Mouse (Mus musculus): ENCODE results near the gene Fer1l5.
A peak's percentile ranks its signal among the peaks of the same experiment; 100 is the strongest.

Gene Fer1l5

GRCm38 (mm10) chr1:36432999-36433398 lies 60.9 kb downstream of the Fer1l5 start:
- no peak for DNase-seq (ENCODE audit: low read depth, low spot score)

DNA sequence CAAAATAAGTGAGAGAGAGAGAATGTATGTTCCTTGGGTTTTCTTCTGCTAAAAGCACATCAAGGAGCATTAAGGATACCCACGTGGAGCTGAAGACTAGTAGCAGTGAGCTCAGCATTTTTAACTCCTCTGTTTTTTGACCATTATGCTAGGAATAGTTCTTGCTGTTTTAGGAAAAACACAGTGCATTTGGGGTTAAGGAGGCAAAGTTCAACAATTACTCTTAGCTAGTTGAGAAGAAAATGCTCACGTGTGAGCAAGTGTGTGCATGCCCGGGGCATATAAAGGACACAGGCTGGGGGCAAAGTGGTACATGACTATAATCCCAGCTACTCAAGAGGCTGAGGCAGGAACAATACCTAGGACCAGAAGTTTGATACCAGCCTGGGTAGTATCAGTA lies 61.5 kb downstream of the Fer1l5 start:
- DNase-seq (ENCODE audit: low read depth, low spot score) = no peak

GRCm38 (mm10) chr1:36435071-36435470 lies 63.0 kb downstream of the Fer1l5 start:
- no peak for DNase-seq (ENCODE audit: low read depth, low spot score)

DNA sequence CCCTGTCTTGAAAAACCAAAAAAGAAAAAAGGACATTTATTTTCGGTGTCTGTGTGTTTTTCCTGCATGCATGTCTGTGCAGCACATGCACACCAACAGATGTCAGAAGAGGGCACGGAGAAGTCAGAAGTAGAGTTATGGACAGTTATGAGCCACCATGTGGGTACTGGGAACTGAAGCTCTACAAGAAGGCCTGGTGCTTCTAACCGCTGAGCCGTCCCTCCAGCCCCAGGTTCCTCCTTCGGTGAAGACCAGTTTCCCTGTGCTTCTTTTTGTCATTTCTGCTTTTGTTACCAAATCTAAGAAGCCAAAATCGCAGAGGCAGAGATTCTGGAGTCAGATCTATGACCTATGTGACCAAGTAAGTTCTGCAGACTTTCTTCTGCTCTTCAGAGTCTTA lies 64.4 kb downstream of the Fer1l5 start:
- no peak for DNase-seq (ENCODE audit: low read depth, low spot score)

DNA sequence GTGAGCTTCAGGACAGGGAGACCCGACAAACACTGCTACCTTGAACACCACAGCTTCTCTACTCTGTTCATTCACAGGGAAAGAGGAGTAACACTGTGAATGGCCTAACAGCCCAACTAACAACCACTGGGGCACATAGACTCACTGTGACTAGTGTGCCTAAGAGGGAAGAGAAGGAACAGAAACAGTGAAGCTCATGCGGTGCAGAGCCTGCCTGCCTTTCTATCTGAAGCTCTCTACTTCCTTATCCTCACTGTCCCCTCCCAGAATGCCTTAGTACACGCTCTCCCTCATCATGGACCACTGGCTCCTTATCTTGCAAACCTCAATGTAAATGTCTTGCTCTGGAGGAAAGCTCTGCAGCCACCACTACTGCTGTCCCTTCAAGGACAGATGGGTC lies 65.1 kb downstream of the Fer1l5 start:
- no peak for DNase-seq (ENCODE audit: low read depth, low spot score)

DNA sequence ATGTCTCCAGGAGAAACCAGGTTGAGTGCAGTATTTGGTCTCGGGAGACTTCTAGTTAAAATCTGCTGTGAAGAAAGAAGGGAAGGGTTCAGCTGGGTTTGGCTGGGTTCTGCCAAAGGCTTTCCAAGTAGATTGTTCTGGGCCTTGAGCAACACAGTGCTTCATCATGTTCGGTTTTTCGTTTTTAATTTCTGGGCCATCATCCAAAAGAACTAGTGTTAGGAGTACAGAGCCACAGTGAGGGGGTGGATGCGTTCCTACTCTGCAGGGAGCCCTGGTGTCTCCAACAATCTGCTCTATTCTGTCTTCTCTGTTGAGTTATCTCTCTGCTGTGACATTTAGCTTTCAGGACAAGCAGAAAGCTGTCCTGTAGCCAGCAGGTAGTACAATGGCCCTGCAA lies 69.0 kb downstream of the Fer1l5 start:
- DNase-seq (ENCODE audit: low read depth, low spot score) = no peak

- DNase-seq (ENCODE audit: low read depth, low spot score) = peak; percentile 92
Measured at GRCm38 (mm10) chr1:36444471-36445464, 72.7 kb downstream of the Fer1l5 start, which contains the start of gene Lman2l. TSS of gene Lman2l (minus strand) at chr1:36445271.

DNA sequence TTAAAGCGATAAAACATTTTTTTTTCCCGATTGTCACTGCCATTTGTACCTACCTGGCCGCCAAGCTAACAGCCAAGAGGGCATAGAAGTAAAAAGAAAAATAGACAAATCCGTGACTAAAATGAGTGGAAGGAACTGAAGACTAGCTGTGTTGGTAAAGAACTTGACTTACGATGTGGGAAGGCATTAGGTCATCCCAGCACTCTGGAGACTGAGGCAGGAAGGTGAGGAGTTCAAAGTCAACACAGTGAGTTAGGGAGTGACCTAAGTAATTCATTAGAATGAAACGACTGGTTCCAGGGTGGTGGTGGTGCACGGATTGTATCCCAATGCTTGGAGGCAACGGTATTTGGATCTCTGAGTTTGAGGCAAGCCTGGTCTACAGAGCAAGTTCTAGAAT lies 73.4 kb downstream of the Fer1l5 start:
- DNase-seq (ENCODE audit: low read depth, low spot score) = no peak

GRCm38 (mm10) chr1:36446106-36446824 lies 74.2 kb downstream of the Fer1l5 start:
- DNase-seq (ENCODE audit: low read depth, low spot score) = no peak

DNA sequence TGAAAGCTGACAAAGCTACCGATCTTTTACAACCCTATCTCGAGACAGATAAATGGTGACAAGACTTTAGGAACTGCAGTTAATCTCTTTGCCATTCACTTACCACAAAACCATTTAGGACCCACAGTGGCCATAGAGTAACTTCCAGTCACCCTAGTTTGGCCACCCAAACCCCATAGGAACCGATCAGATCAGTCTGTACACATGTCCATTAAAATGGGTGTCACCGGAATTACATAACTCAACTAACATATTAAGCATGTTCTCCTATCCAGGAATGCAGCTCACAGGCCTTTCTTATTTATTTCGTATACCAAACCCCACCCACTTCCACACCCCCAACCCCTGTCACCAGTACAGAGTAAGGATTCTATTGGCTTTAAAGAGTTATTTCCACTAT lies 74.8 kb downstream of the Fer1l5 start:
- no peak for DNase-seq (ENCODE audit: low read depth, low spot score)

DNA sequence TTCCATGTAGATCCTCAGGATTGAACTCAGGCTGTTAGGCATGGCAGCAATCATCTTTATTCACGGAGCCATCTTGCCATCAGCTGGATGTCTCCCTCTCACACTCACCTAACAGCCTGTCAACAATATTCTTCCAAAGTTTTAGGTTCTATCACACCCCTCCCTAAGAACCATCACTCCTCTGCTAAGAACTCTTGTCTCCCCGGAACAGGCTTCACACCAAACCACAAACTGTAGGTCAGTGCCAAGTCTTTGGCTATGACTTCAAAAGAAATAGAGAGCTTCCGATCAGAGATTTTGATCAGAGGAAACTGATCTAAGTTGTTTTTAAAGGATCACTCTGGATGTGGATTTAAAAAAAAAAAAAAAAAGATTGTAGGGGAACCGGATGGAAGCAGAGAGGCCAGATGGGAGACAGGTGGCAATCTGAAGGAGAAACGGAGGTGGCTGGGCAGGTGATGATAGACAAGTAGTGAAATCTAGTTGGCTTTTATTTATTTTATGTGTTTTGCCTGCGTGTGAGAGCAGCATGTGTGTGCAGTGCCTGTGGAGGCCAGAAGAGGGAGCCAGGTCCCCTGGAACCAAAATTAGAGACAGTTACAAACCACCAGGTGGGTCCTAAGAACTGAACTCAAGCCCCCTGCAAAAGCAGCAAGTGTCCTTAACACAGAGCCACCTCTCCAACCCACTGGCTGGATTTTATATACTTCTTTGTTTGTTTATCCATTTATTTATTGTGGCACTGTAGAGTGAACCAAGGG lies 82.1 kb downstream of the Fer1l5 start:
- DNase-seq (ENCODE audit: low read depth, low spot score) = no peak

GRCm38 (mm10) chr1:36457388-36458014 lies 85.4 kb downstream of the Fer1l5 start:
- no peak for DNase-seq (ENCODE audit: low read depth, low spot score)

- no peak for DNase-seq (ENCODE audit: low read depth, low spot score)
Measured at GRCm38 (mm10) chr1:36458169-36458568, 86.1 kb downstream of the Fer1l5 start.

DNA sequence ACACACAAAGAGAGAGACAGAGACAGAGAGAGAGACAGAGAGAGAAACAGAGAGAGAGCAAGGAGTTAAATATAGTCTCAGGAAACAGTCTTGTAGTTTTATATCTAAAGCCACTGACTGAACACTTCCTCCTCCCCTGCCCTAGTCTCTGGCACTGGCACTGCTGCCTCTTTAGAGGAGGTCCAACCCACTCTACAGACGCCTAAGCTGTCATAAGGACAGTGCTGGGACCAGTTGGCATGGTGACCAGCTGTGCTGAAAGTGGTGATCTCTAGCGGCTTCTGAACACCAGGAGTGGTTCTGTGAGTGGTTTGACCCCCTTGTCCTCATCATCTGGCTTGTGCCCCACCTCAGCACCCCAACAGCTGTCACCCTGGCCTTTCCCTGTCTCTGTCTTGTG lies 89.7 kb downstream of the Fer1l5 start:
- no peak for DNase-seq (ENCODE audit: low read depth, low spot score)

DNA sequence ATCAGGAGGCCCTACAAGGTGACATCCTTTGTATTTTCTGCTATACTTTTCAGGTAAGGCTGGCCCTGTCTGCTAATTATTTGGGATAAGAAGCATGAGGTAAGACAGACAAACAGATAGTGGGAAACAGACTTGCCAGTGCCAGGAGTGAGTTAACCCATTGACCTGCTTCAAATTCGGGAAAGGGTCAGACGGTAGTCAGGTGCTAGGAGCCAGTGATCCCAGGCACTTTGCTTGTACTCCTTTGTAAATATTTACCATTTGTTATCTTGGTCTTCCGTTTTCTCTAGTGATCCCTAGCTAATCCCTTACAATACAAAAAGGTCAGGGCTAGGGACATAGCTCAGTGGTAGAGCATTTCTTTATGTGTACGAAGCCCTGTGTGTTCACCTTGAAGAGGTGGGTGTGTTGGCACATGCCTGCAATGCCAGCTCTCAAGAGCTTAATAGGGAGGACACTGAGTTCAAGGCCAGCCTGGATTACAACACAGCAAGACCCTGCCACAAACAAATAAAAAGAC lies 93.6 kb downstream of the Fer1l5 start:
- DNase-seq (ENCODE audit: low read depth, low spot score) = no peak

DNA sequence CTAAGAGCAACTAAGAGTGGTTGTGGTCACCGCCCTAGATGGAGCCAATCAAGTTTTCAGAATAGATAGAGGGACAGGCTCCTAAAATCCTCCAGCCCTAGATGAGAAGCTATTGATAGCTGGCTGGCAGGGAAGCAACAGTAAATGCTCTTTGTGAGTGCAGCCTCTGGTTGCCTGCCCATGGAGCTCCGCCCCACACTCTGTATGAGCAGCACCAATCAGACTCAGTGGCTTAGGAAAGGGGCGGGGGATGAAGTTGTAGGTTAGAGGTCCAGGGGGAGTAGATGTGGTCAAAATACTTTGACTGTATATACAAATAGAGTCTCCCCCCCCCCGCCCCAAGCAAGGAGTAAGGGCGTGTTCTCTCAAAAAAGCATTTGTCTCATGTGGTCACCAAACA lies 95.4 kb downstream of the Fer1l5 start:
- DNase-seq (ENCODE audit: low read depth, low spot score) = no peak

- no peak for DNase-seq (ENCODE audit: low read depth, low spot score)
Measured at GRCm38 (mm10) chr1:36469811-36470444, 97.8 kb downstream of the Fer1l5 start.

DNA sequence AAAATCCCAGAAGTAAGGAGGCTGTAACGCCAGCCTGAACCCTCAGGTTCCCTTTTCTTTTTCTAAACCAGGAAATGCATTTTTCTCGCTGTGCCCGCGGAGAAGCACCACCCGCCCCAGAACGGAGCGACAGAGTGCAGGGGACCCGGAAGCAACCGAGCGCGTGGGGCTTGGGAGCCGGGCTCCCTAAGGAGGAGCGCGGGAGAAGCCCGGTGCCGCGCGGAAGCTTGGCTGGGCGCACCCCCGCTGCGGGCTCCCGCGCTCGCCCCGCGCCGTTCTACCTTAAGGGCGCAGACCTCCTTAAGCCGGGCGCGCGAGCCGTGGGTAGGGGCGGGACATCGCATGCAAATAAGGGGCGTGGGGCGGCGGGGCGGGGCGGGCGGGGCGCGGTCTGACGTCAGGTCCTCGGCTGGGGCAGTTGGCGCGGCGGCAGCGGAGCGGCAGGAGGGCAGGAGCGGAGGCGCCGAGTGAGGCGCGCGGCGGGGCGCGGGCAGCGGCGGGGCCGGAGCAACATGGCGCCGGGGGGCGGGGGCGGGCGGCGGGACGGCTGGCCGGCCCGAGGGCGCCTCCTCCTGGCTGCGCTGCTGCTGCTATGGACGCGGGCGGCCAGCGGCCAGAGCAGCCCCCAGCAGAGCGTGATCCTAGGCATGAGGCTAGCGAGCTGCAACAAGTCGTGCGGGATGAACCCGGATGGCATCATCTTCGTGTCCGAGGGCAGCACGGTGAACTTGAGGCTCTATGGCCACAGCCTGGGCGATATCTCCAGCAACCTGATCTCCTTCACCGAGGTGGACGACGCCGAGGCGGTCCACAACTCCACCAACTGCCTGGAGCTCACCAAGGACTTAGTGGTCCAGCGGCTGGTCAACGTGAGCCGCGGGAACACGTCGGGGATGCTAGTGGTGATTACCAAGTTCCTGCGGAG lies 99.4 kb downstream of the Fer1l5 start, which contains the start of gene Cnnm4:
TSS of gene Cnnm4 (plus strand) at position 440 of the 925 bp plus-strand sequence.
- DNase-seq (ENCODE audit: low read depth, low spot score) = peak; percentile 79
